Mouse (Mus musculus): ENCODE data around the gene Zfp667. TPM values are rescaled to one million over a fixed set of nuclear protein-coding genes. Genes with fewer than 3 reads are reported as not detected.
"Not testable (repeated sequence)": the region's sequence is repeated elsewhere in the genome, so short reads cannot be mapped to it uniquely, and the experiment has no call there.

The Zfp667 gene
- 1 to 10 TPM; 3.3 to 4.2 TPM for total RNA-seq (2021)
- long read RNA-seq, experiment 1, transcript Zfp667-201 (5 exons, 3,672 nt) = major isoform, 5 of 6 reads
- long read RNA-seq, experiment 1, partial matches to known transcripts = 0 of 6 reads
- long read RNA-seq, experiment 1, other reads (novel, unspliced or antisense) = 1 of 6 reads
- long read RNA-seq, experiment 2, partial matches to known transcripts = 4 of 11 reads
- long read RNA-seq, experiment 2, other reads (novel, unspliced or antisense) = 4 of 11 reads

DNA sequence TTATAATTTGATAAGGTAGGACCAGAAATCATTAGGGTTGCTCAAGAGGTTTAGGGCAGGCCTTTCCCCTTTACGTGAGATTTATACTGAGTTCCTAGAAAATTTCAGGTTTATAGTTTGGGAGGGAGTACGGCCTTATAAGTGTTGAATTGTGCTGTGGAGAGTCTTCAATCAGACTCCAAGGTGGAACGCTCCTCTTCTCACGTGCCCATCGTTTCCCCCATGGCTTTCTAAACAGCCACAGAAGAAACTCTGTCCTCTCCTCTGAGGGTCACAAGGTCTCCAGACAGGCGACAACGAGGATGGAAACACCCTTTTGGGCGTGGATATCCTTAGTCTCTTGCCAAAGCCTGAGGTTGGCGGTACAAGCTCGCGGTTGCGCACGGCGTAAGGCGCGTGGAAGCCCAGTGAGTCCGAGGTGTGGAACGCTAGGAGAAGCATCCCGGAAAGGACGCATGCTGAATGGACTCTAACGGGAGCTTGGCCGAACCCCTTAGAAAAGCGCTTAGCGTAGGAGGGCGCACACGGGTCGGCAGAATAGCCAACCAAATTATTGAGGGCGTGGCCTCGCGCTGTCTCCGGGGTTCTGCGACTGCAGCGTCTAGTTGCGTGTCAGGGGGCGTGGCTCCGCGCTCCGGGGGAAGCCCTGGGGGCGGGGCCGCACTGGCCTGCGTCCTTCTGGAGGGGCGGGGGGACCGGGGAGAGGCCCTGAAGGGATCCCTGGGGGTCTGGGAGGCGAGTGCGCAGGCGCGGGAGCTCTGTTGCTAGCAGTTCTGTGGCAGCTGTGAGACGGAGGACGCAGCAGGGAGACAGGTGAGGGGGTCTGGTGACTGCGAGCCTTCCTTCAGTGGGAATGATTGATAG is at the start of gene Zfp667:
Gene Zfp667, plus strand, starts transcription at position 738 of the 864 bp plus-strand sequence.
- DNase-seq (ENCODE audit: low spot score) = peak; percentile 98

DNA sequence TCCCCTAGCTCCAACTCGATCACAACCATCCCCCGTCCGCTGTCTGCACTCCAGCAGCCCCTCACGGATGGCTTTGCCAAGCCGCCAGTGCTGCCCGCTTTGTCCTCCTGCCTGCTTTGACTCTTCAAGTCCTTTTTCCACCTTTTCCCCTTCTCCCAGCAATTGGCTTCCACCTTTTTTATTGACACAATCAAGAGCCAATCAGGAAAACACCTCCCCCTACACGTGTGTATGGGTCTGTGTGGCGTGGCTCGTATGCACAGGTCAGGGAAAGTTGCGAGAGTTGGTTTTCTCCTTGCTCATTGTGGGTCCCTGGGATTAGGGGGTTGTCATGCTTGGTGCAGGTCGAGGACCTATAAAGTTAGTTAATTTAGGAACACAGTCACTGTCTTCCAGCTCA is 46.6 kb upstream of the Zfp667 start:
- no peak for DNase-seq (ENCODE audit: low spot score)

DNA sequence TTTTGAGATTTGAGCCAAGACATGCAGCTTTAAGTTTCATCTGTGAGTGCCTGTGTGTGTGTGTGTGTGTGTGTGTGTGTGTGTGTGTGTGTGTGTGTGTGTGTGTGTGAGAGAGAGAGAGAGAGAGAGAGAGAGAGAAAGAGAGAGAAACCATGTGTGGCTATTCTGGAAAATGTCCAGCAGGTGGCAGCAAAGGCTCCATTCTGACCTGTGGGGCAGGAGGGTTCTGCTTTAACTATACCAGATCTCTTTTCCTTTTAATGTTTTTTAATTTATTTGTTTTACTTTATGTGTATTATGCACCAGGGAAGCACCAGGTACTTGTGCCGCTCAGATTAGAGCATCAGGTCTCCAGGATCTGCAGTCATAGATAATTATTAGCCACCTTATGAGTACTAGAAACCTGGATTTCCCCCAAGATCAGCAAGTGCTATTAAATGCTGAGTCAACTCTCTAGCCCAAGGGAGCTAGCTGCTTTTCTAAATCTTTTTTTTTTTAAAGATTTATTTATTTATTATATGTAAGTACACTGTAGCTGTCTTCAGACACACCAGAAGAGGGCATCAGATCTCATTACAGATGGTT is 45.4 kb upstream of the Zfp667 start:
- peak; percentile 26 for DNase-seq (ENCODE audit: low spot score)

DNA sequence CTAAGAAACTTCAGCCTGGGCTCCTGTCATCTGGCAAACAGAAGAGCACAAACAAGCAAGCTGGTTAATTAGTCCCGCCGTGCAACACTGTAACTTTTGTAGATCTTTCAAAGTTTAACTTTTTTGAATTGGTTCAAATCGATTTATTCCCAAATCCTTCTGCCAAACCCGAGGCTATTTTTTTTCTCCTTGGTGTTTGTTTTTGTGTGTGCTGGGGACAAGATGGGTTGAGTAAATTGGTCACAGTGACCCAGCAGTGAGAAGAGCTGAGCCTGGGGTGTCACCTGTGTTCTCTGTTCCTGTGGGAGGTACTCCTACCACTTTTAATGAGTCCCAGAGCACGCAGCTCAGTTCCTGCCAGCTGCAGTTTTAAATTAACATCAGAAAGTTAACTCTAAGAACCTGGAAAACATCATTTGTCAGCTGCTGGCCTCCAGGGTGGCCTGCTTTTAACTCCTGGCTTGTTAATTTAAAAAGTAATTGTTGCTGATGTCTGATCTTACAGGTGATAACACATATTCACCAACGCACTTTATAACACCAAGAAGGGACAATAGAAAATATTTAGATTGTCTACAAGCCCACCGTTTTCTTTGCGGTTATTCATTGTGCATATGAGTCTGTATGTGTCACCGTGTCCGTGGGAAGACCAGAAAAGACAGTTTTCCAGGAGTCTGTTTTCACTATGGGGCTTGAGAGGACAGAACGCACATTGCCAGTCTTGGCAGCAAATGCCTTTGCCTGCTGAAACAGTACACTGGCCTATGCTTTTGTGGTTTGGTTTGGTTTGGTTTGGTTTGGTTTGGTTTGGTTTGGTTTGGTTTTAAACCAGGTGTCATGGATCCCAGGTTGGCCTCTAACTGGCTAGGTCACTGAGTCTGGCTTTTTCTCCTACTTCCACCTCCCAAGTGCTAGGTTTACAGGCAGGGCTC is 41.8 kb upstream of the Zfp667 start:
- DNase-seq (ENCODE audit: low spot score) = no peak

DNA sequence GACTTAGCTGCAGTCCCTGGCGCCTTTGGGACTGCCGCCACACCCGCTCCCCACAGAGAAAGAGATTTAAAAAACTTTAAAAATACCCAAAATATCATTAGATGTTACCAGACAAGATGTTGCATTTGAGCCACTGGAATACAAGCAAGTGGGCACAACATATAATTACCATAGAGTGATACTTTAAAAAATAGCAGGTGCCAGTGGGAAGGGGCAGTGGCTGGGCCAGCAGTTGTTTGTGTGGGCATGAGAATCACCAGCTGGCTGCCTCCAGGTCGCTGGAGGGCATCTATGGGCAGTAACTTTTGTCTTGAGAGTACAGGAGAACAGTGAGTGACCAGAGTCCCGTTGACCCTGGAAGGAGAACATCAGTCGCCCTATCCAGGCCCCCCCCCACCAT is 34.0 kb upstream of the Zfp667 start, which contains the start of gene Epp13:
Gene Epp13, plus strand, starts transcription at position 301 of the 400 bp plus-strand sequence.
- no peak for DNase-seq (ENCODE audit: low spot score)

DNA sequence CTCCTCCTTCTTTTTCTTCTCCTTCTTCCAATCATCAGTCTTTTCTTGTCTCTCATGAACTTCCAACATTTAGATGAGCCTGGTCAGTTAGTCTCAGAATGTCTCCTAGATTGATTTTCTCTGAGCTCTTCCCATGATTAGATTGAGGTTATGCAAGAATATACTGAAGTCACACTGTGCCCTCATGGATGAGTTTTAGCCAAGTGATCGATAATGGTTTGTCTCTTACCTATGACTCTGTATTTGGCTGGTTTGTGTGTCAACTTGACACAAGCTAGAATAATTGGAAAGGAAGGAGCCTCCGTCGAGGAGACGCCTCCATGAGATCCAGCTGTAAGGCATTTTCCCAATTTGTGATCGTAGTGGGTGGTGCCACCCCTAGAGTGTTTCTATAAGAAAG is 31.9 kb upstream of the Zfp667 start:
- DNase-seq (ENCODE audit: low spot score) = no peak

DNA sequence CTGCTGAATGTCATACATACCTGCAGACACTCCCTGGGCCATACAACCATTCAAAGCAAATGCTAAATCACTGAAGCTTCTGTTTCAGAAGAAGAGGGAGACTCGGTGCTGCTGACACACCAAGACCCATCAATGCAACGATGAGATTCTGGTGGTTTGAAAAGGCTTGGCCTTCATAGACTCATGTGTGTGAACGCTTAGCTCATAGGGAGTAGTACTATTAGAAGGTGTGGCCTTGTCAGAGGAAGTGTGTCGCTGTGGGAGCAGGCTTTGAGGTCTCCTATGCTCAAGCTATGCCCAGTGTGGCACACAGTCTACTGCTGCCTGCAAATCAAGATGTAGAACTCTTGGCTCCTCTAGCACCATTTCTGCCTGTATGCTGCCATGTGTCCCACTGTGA is 29.0 kb upstream of the Zfp667 start:
- no peak for DNase-seq (ENCODE audit: low spot score)

DNA sequence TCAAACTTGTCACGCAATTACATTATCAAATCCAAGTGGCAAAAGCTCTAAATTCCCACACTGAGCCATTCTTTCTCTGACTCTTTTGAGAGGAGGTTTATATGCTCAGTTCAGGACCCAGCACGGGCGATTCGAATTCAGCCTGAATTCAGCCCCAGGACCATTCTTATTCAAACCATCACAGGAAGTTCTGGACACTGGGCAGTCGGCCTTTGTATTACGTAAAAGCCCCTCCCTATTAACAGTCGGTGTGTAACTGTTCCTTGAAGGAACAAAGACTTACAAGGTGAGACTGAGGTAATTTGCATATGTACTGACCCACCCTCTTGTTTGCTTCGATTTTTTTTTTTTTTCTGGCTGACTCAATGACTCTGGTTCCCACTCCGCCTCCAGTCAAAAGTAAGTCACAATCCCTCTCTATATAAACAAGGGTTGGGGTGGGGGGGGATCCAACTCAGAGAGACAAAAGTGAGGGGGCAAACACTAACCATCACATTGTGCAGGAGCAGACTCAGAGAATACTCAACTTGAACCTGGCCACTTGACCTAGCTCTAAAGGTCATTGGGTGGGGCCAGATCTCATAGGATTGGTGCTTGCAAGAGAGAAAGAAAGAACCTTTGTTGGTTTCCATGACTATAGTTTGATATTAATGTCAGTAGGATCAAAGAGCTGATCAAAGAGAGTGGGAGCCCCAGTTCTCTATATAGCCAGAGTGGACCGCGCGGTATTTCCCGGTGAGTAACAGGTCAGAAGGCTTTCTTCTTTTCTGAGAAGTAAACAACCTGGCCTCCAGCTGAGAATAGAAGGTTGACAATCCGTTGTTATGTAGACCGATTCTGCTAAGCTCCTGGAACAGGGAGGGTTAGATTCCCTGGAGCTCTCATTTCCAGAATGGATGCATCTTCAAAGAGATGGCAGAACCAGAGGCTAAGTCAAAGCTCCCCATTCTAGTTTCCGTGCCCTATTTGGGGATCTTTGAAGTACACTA is 27.9 kb upstream of the Zfp667 start:
- DNase-seq (ENCODE audit: low spot score) = no peak

DNA sequence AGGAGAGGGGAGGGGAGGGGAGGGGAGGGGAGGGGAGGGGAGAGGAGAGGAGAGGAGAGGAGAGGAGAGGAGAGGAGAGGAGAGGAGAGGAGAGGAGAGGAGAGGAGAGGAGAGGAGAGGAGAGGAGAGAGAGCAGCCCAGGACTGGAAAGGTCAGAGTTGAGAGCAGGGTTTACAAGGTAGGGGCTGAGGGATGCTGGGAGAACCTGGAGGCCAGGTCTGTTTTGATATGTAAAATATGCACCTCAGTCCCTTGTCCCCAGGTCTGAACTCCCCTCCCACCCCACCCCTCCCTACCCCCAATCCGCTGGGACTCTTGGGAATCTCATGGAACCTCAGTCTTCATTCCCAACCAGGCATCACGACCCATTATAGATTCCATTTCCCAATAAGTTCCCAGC is 26.4 kb upstream of the Zfp667 start:
- DNase-seq (ENCODE audit: low spot score) = not testable (repeated sequence)

DNA sequence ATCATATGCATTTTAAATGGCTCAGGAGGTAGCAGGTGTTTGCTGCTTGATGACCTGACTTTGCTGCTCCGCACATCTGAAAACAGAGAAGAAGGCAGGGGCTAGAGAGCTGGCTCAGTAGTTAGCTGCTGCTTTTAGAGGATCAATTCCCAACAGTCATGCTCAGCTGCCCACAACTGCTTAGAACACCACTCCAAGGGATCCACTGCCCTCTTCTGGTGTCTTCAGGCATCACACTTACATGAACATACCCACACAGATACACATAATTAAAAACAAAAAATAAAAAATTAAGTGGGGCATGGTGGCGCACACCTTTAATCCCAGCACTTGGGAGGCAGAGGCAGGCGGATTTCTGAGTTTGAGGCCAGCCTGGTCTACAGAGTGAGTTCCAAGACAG is 24.3 kb upstream of the Zfp667 start:
- DNase-seq (ENCODE audit: low spot score) = no peak

DNA sequence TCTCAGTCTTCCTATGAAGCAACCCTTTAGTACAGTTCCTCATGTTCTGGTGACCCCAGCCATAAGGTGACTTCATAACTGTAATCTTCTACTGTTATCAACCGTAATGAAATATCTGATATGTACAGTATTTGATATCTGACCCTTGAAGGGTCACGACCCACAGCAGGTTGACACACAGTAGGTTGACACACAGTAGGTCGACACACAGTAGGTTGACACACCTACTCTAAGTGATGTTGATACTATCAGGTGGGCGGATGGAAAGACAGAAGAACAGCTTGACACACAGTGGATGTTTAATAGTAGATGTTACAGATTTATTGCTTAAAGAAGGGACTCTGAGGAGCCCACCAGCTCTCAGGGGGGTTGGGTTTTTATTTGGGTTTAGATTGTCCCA is 23.4 kb upstream of the Zfp667 start:
- no peak for DNase-seq (ENCODE audit: low spot score)

DNA sequence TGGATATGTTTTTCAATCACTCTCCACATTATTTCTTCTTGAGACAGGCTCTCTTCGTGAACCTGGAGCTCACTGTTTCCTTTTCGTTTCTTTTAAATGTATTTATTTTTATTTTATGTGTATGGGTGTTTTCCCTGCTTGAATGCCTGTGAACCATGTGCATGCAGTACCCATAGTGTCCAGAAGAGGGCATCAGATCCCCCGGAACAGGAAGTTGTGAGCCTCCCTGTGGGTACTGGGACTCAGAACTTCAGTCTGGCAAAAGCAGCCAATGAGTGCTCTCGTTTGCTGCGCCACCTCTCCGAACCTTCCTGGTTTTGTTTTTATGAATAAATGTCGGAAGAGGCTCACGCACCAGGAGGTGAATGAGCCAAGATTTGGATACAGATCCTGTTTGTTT is 20.7 kb upstream of the Zfp667 start:
- DNase-seq (ENCODE audit: low spot score) = no peak

DNA sequence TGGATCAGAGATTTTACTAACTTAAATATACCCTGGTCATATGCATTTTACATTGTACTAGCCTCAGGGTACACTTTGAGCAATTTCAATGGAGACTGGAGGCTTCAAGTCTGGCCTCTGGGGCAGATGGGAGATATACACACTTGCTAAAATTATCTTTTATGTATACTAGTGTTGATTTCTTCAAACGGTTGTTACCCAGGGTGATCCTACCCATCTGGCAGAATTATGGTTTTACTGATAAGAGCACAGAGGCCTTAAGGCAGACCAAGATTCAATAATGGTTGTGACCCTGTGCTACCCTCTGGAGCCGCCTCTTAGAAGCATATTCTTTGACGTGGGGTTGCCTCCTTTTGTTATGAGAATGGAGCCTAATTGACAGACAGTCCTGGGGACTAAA is 8.5 kb upstream of the Zfp667 start:
- no peak for DNase-seq (ENCODE audit: low spot score)

DNA sequence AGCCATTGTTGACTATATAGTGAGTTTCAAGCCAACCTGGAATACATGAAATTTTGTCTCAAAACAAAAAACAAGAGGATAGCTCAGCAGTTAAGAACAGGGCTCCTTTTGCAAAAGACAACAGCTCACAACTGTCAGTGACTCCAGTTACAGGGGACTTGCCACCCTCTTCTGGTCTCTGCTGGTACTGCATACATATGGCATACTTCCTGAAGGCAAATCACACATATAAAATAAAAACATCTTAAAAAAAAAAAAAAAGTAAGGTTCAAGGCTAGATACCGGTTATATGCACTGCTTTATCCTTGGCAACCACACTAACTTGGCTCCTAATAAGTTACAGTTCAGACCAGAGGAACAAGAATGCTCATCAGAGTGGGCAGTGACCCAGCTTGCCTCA is 3.6 kb upstream of the Zfp667 start:
- peak; percentile 67 for DNase-seq (ENCODE audit: low spot score)

DNA sequence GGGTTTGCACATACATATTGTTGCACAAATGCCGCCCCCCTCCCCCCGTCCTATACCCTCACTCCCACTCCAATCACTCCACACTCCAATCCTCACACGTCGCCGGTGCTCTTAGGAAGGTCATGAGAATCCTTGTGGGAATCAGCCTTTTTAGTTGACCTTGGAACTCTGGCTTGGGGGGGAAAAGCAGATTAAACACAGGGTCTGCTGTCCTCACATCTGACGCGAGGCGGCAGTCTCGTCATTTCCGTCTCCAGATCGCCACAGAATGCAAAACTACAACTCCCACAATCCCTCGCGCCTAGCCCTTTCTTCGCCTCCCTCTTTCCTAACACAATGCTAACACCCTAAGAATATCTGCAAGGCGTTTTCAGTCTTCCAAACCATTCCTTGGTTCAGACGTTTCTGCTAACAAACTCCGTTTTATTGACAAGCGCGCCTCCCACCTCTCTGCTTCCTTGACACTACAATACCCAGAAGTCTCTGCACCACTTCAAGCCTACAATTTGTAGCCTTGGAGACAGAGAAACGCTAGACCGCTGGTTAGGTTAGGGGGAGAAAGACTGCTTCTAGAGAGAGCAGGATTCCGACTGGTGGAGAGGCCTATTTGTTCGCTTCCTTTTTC is 2.8 kb upstream of the Zfp667 start:
- DNase-seq (ENCODE audit: low spot score) = peak; percentile 79

DNA sequence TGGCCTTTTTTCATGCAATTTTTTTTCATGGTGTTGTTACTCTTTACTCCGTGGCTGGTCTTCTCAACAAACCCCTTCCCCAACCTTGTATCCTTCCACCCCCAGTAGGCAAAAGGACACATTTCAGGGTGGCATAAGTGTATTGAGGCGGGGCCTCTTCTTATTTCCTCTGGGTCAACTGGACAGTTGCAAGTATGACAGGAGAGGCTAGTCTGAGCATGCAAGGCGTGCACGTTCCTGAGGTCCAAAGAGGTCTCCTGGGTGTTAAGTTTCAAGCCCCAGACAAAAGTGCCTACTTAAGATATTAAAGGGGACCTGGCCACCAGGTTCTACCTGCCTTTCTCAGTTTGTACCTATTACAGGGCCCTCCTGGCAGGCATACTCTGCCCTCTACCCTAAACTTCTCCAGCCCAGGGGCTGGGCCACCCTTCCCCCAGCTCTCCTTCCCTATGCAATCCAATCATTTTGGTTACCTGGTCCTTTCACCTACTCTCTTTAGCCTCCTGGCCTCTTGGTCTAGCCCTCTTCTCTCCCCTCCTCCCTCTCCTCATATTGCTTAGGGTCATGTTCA is 1.9 kb upstream of the Zfp667 start:
- no peak for DNase-seq (ENCODE audit: low spot score)

DNA sequence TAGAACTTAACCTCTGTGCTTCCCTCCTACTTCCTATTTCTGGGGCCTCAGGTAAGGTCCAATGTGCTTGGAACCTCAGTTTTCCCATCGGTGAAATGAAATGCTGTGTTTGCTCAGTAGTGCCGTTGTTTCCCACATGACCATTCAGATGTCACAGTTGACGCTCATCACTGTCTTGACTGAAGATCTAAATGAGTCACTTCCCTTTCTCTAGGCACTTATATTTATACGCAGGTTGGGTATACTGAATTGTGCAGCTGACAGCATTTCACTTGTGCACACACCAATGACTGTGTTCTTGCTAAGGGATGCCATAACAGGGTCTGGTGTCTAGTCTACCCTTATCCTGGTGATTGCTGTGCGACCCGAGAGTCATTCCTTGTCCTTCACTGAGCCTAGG is 1.0 kb upstream of the Zfp667 start:
- DNase-seq (ENCODE audit: low spot score) = no peak

DNA sequence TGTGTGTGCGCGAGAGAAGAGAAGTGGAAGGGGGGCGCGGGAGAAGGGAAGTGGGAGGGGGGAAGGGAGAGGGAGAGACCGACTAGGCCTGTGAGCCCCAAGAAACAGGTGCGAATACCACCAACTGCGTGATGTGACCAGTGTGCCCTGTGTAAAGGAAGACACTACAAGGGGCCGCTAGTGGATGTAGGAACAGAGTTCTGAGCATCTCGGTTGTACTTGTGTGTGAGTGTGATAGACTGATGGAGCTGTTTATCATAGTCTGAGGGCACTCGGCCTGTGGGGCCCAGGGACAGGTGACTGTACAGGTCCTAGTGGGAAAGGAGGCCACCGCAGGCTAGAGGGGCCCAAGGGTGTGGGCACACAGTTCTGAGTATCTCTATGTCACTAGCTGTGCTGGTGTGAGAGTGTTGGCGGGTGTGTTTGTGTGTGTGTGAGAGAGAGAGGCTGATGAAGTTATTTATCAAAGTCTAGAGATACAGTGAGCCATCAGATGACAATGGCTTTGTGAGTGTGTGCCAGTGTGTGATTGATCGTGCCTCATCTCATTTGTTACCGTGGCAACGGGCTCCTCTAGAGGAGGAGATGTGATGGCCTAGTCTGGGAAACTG is 647 bp downstream of the Zfp667 start:
- DNase-seq (ENCODE audit: low spot score) = no peak

DNA sequence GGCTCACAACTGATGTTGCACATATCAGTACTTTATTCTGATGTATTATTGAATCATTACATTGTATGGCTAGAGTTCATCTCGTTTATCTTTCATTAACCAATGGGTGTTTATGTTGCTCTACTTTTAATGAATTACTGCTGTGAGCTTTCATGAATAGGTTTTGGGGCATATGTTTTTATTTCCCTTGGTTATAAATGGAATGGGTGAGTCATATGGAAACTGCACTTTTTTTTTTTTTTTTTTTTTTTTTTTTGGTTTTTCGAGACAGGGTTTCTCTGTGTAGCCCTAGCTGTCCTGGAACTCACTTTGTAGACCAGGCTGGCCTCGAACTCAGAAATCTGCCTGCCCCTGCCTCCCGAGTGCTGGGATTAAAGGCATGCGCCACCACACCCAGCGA is 4.7 kb downstream of the Zfp667 start:
- not testable (repeated sequence) for DNase-seq (ENCODE audit: low spot score)
